Mouse (Mus musculus) ES-Bruce4 (cell line): ENCODE results near the gene Gpbar1. TPM values are rescaled to one million over a fixed set of nuclear protein-coding genes. Genes with fewer than 3 reads are reported as not detected.

ENCODE experiments used
- H3K27ac ChIP-seq: 2 replicates; pipeline ENCODE4 v1.5.1; 2012; ENCODE audit warnings: low read length, inconsistent platforms; ENCODE audit not compliant: insufficient read depth
- H3K27me3 ChIP-seq: 2 replicates; pipeline ENCODE4 v1.6.1; 2012; ENCODE audit warnings: mild to moderate bottlenecking, low read length, inconsistent platforms; ENCODE audit not compliant: control insufficient read depth, poor library complexity, insufficient read depth, severe bottlenecking
- H3K36me3 ChIP-seq: 2 replicates; pipeline ENCODE4 v1.6.1; 2012; ENCODE audit warnings: inconsistent platforms, mild to moderate bottlenecking, low read length, moderate library complexity; ENCODE audit not compliant: control insufficient read depth, poor library complexity, insufficient read depth, severe bottlenecking
- H3K4me1 ChIP-seq: one replicate; pipeline ENCODE4 v1.8.1; 2011; ENCODE audit warnings: low read length; ENCODE audit not compliant: control insufficient read depth, insufficient read depth
- H3K4me3 ChIP-seq: 2 replicates; pipeline ENCODE4 v1.5.1; 2011; ENCODE audit warnings: low read depth, mild to moderate bottlenecking, low read length
- H3K9ac ChIP-seq: 2 replicates; pipeline ENCODE4 v1.6.1; 2012; ENCODE audit warnings: low read depth, mild to moderate bottlenecking, inconsistent platforms; ENCODE audit not compliant: poor library complexity, severe bottlenecking
- H3K9me3 ChIP-seq: replicated peaks from 2 replicates; pipeline ENCODE4 v1.6.1; 2012; ENCODE audit warnings: mild to moderate bottlenecking, low read length, inconsistent platforms; ENCODE audit not compliant: control insufficient read depth, poor library complexity, insufficient read depth, severe bottlenecking
- CTCF ChIP-seq: IDR thresholded peaks from one replicate; pipeline ENCODE4 v1.8.1; 2011; ENCODE audit warnings: low read depth, low read length
- EP300 ChIP-seq: IDR thresholded peaks from 2 replicates; pipeline ENCODE4 v1.6.1; 2011; ENCODE audit warnings: low read depth, low read length; ENCODE audit not compliant: insufficient read depth
- POLR2A ChIP-seq: IDR thresholded peaks from one replicate; pipeline ENCODE4 v1.8.1; 2011; ENCODE audit warnings: low read length; ENCODE audit not compliant: insufficient read depth
- polyA plus RNA-seq: library from polyadenylated mRNA; stranded (reverse); fragments of >200 nt; gene quantifications from 2 replicates; pipeline ENCODE4 v1.2.4, GENCODE M21; 2011; ENCODE audit warnings: low read depth; ENCODE audit not compliant: missing spikeins, insufficient read depth, insufficient read length

Gpbar1 gene
- polyA plus RNA-seq, 1 experiment = not detected

DNA sequence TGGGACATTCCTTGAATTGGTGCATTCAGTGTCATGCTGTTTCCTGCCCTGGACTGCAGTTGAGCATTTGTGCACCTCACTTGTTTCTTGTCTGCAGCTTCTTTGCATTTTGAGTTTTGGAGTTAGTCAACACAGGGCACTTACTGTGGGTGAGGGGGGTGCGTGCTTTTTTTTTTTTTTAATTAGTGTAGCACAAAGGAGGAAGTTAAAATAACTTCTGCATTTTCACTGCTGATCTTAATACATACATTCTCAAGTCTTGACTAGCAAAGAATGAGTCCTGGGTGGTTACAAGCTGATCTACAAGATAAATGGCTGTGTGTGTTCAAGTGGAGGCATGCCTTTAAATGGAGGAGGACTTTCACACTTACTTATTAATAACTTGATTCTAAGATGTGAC, 40.2 kb upstream of the Gpbar1 start:
- Histone ChIP-seq H3K9ac (peak overlapping the region; percentile 91), H3K9me3 (no peaks in the 10 kb centered on the region), H3K27me3 (no peaks in the 10 kb centered on the region), H3K27ac (no peak overlapping the region), H3K4me3 (no peak overlapping the region), H3K4me1 (peaks cover 3% of the 10 kb centered on the region), H3K36me3 (no peaks in the 10 kb centered on the region)
- TF ChIP-seq CTCF (no peak), EP300 (no peak), POLR2A (no peak)

DNA sequence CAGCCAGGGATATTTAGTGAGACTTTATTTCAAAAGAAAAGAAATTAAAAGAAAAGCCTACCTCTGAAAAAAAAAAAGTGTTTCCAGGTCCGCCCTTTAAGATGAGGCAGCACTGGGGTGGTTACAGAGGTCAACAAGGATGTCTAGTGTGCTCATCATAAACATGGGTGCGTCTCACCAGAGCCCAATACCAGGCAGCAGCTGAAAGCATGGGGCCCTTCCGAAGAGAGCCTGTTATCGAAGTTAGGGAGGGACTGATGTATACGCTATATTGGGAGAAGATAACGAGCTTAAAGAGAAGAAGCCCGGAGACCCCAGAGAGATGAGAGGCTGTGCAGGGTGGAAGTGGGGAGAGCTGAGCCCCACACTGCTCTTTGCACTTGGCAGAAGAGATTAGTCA, 39.2 kb upstream of the Gpbar1 start:
- H3K36me3 ChIP-seq = no peaks in the 10 kb centered on the region
- TF ChIP-seq POLR2A = no peak
- no peak for TF ChIP-seq CTCF
- TF ChIP-seq EP300 = no peak
- peaks cover 3% of the 10 kb centered on the region for H3K4me1 ChIP-seq
- peak overlapping the region; percentile 20; the same call in 1 of the 2 replicates for H3K27ac ChIP-seq
- H3K9ac ChIP-seq = no peak overlapping the region; the same call in 1 of the 2 replicates
- H3K9me3 ChIP-seq = no peaks in the 10 kb centered on the region
- no peaks in the 10 kb centered on the region for H3K27me3 ChIP-seq
- no peak overlapping the region for H3K4me3 ChIP-seq

DNA sequence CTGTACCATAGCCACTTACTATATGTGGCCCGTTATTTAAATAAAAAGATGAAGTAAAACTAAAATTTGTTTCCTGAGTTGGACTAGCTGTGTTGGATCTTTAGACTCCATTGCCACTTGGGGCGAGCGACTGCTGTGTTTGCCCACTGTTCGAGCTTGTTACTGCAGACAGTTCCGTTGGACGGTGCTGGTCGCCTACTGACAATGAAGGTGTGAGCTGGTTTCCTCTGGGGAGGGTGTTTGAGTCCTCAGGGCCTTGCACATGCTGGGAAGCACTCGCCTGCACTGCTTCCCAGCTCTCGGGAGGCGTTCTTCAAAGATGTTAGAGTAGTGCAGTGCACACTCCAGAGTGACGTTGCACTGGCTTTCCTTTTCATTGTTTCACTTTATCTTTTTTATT, 38.7 kb upstream of the Gpbar1 start:
- Histone ChIP-seq H3K36me3 (no peaks in the 10 kb centered on the region), H3K4me3 (no peak overlapping the region), H3K9ac (no peak overlapping the region), H3K9me3 (no peaks in the 10 kb centered on the region), H3K27me3 (no peaks in the 10 kb centered on the region), H3K4me1 (peaks cover 3% of the 10 kb centered on the region), H3K27ac (no peak overlapping the region)
- TF ChIP-seq CTCF (no peak), POLR2A (no peak), EP300 (no peak)

DNA sequence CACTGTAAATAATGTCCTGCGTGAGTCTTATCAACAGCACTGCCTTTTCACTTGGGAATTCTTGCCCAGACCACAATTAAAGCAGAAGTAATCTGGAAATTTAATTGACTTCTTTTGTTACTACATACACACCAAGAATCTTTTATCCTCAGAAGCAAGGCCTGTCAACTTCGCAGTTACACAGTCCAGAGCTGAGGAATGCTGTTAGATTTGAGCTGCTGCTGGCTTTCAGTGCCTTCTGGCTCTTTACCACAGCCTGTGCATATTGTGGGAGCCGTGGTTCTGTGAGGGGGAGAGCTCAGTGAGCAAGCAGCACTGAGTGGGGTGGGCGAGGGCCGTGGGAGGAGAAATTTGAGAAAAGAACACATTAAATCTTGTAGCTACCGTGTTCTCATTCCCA, 38.0 kb upstream of the Gpbar1 start:
- Histone ChIP-seq H3K27ac (no peak overlapping the region), H3K9me3 (no peaks in the 10 kb centered on the region)

DNA sequence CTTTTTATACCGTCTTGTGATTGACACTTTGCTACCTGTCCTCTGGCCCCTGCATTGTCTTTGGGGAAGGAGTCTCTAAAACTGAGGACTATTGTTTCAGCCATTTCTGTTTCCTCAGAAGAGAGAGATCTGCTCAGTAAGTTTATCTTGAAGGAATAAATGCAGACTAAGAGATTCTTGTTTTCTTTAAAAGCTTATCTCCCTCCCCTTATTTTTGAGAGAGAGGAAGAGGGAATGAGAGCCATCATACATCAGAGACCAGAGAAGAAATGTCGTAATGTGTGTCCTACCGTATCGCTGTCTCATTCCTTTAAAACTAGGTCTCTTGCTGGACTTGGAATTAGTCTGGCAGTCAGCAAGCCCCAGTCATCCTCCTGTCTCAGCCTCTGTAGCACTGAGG, 37.5 kb upstream of the Gpbar1 start:
- Histone ChIP-seq H3K4me1 (peaks cover 5% of the 10 kb centered on the region), H3K36me3 (0 out of 2 replicates have a peak, but pooled peaks cover 2% of the 10 kb centered on the region), H3K4me3 (no peak overlapping the region), H3K27me3 (no peaks in the 10 kb centered on the region), H3K9me3 (no peaks in the 10 kb centered on the region), H3K9ac (no peak overlapping the region), H3K27ac (no peak overlapping the region)
- TF ChIP-seq CTCF (no peak), EP300 (no peak), POLR2A (no peak)

More for the DNA sequence above, 38.0 kb upstream of the Gpbar1 start:
- Histone ChIP-seq H3K27me3 (no peaks in the 10 kb centered on the region), H3K4me3 (no peak overlapping the region), H3K4me1 (peaks cover 4% of the 10 kb centered on the region), H3K36me3 (0 out of 2 replicates have a peak, but pooled peaks cover 2% of the 10 kb centered on the region), H3K9ac (no peak overlapping the region)
- TF ChIP-seq POLR2A (no peak), EP300 (no peak), CTCF (no peak)

DNA sequence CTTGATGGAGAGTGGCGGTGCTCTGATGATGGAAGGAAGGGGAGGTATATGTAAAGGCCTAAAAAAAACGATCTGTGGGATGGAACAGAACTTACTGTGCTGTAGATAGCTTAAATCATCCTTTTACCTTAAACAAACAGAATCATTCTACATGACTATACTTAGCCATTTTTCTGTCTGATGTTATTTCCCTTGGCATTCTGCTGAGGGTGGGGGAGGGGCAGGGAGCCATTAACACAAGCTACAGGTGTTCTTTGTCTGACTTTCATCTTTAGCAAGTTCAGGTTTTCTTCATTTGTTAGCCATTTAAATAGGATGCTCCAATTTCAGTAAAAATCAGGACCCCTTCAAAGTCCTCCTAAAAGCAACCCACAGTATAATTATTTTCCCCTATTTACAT, 32.8 kb upstream of the Gpbar1 start:
- Histone ChIP-seq H3K36me3 (peaks cover 16% of the 10 kb centered on the region), H3K9me3 (no peaks in the 10 kb centered on the region), H3K4me3 (no peak overlapping the region), H3K27ac (0 out of 2 replicates have a peak overlapping the region, but pooled peaks have one; percentile 32), H3K9ac (no peak overlapping the region), H3K4me1 (peaks cover 3% of the 10 kb centered on the region), H3K27me3 (no peaks in the 10 kb centered on the region)
- TF ChIP-seq CTCF = no peak
- TF ChIP-seq EP300 = no peak
- no peak for TF ChIP-seq POLR2A
